Mouse (Mus musculus): ENCODE measurements around the gene Ms4a12.

DNA sequence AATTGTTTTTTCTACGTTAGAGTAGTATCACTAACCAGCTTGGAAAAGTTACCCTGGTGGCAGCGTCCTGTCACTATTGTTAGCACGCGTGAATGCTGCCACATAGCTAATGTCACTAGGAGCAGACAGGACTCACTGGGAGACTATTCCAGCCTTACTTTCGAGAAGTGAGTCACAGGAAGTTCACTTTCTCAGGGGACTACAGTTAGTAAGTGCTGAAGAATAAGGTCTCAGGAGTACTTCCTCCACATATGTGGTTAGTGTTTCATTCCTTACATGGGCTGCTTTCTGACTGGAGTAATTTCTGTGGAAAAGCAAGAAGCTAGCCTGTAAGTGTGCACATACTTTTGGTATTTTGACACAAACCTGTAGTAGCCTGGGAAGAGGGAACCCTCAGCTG is 2.0 kb upstream of the Ms4a12 start:
- TF ChIP-seq MAFK (IDR thresholded peaks at IDR 0.05; ENCODE audit: insufficient read depth, low read depth, low read length) (no peak), ZNF384 (IDR thresholded peaks at IDR 0.05; ENCODE audit: low read depth, low read length) (no peak)

Data from ES-E14 (cell line).